Mouse (Mus musculus) ES-E14 (cell line): ENCODE results near the gene H2-Q2. TPM values are rescaled to one million over a fixed set of nuclear protein-coding genes. Genes with fewer than 3 reads are reported as not detected.
A peak's percentile ranks its signal among the peaks of the same experiment; 100 is the strongest.

Source experiments
- DNase-seq: peaks from one replicate; pipeline ENCODE4 v3.0.0-alpha.2; 2013; ENCODE audit warnings: low read depth, low spot score
- H3K27ac ChIP-seq: 2 replicates; pipeline ENCODE4 v1.5.1; 2012; ENCODE audit warnings: low read depth, mild to moderate bottlenecking, low read length, moderate library complexity, mixed read lengths; ENCODE audit not compliant: poor library complexity, insufficient read depth, severe bottlenecking
- H3K36me3 ChIP-seq: 2 replicates; pipeline ENCODE4 v1.6.1; 2012; ENCODE audit warnings: mild to moderate bottlenecking, low read length, moderate library complexity, mixed read lengths; ENCODE audit not compliant: control insufficient read depth, poor library complexity, insufficient read depth, severe bottlenecking
- H3K4me1 ChIP-seq, 2 experiments: fragments of 150-350 bp in 1 of 2; sonication (generic) in 1 of 2; 2 replicates each; pipeline ENCODE4 v1.6.1; 2012; ENCODE audit warnings: low read length in 2 of 2, mild to moderate bottlenecking in 1 of 2, mixed read lengths in 1 of 2; ENCODE audit not compliant: control insufficient read depth in 2 of 2, insufficient read depth in 2 of 2, poor library complexity in 1 of 2
- H3K4me3 ChIP-seq, 2 experiments: fragments of 150-350 bp in 1 of 2; sonication (generic) in 1 of 2; 2 replicates each; pipeline ENCODE4 v1.5.1; 2012; ENCODE audit warnings: low read length in 2 of 2, low read depth in 1 of 2, mild to moderate bottlenecking in 1 of 2, mixed read lengths in 1 of 2; ENCODE audit not compliant: insufficient read depth in 1 of 2, poor library complexity in 1 of 2, severe bottlenecking in 1 of 2
- H3K9ac ChIP-seq: 2 replicates; pipeline ENCODE4 v1.6.1; 2012; ENCODE audit warnings: low read depth, mild to moderate bottlenecking, low read length, mixed read lengths; ENCODE audit not compliant: poor library complexity, insufficient read depth, severe bottlenecking
- H3K9me3 ChIP-seq: fragments of 150-350 bp; sonication (generic); 2 replicates; pipeline ENCODE4 v1.6.1; 2012; ENCODE audit warnings: low read depth, mild to moderate bottlenecking, low read length; ENCODE audit not compliant: control insufficient read depth, insufficient read depth
- CHD2 ChIP-seq: IDR thresholded peaks from 2 replicates; pipeline ENCODE4 v1.6.1; 2014; ENCODE audit warnings: mild to moderate bottlenecking, low read depth, low read length, inconsistent platforms
- HCFC1 ChIP-seq: IDR thresholded peaks from 2 replicates; pipeline ENCODE4 v1.6.1; 2012; ENCODE audit warnings: low read length, inconsistent platforms, borderline replicate concordance; ENCODE audit not compliant: insufficient read depth
- MAFK ChIP-seq: IDR thresholded peaks from 2 replicates; pipeline ENCODE4 v1.6.1; 2014; ENCODE audit warnings: mild to moderate bottlenecking, low read depth, low read length, inconsistent platforms; ENCODE audit not compliant: insufficient read depth
- ZC3H11A ChIP-seq: IDR thresholded peaks from 2 replicates; pipeline ENCODE4 v1.6.1; 2012; ENCODE audit warnings: low read depth, mild to moderate bottlenecking, inconsistent platforms, low read length, borderline replicate concordance
- ZNF384 ChIP-seq: IDR thresholded peaks from 2 replicates; pipeline ENCODE4 v1.6.1; 2012; ENCODE audit warnings: low read depth, low read length, inconsistent platforms
- in situ Hi-C, 2 experiments: fragments of 600-800 bp; cut with MboI; formaldehyde crosslinking; loops; one replicate each; pipeline ENCODE4 v1.15.1; 2025; ENCODE audit warnings: low sequenced_read_pairs in 2 of 2, inconsistent platforms in 1 of 2; ENCODE audit not compliant: unreplicated experiment in 2 of 2
- total RNA-seq: library from RNA; depleted of rRNA; stranded (reverse); fragments of 300-350 nt; gene quantifications from 2 replicates; pipeline ENCODE4 v1.2.3, GENCODE M21; 2012

Gene H2-Q2
- total RNA-seq, 1 experiment: 0.67 TPM

GRCm38 (mm10) chr17:35354071-35354470 lies 12.0 kb downstream of the H2-Q2 start:
- H3K9me3 ChIP-seq: no peaks in the 10 kb centered on the region
- H3K36me3 ChIP-seq: no peaks in the 10 kb centered on the region
- no peak overlapping the region for H3K9ac ChIP-seq
- in situ Hi-C loops: no loop called here
- peaks cover 0 to 16% of the 10 kb centered on the region in 2 experiments; a peak in 2 of 4 replicates for H3K4me1 ChIP-seq
- no peak overlapping the region for H3K4me3 ChIP-seq
- TF ChIP-seq ZNF384: no peak
- TF ChIP-seq CHD2: no peak
- TF ChIP-seq ZC3H11A: no peak
- no peak for TF ChIP-seq HCFC1
- TF ChIP-seq MAFK: no peak
- DNase-seq: no peak
- no peak overlapping the region for H3K27ac ChIP-seq

DNA sequence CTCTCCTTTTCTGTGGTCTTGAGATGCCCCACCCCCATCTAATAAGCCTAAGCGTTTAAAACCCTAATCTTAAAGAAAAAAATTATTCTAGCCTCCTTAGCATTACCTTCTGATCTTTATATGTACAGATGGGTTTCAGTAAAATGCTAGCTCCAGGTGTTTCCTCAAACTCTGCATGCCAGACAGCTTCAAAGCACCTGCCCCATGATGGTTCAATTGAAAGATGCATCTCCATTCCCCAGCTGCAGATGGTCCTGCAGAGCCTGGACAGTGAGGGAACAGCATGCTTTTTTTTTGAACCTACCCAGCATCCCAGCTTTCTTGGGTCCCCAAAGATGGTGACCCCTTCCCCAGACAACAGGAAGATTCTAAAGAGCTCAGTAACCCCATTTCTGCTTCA lies 15.0 kb downstream of the H2-Q2 start:
- DNase-seq: no peak
- no peaks in the 10 kb centered on the region for H3K9me3 ChIP-seq
- in situ Hi-C loops: no loop called here
- no peaks in the 10 kb centered on the region for H3K36me3 ChIP-seq
- no peak overlapping the region for H3K9ac ChIP-seq
- no peak overlapping the region for H3K4me3 ChIP-seq
- no peak overlapping the region for H3K27ac ChIP-seq
- H3K4me1 ChIP-seq: no peaks in the 10 kb centered on the region; a peak in 1 of 4 replicates
- no peak for TF ChIP-seq CHD2
- no peak for TF ChIP-seq HCFC1
- TF ChIP-seq ZC3H11A: no peak
- no peak for TF ChIP-seq ZNF384
- no peak for TF ChIP-seq MAFK

- TF ChIP-seq MAFK: no peak
- TF ChIP-seq ZNF384: no peak
- no peak for TF ChIP-seq CHD2
- TF ChIP-seq HCFC1: no peak
- no peak for TF ChIP-seq ZC3H11A
- H3K27ac ChIP-seq: no peak overlapping the region
- no peak for DNase-seq
- H3K9me3 ChIP-seq: 0 out of 2 replicates have a peak, but pooled peaks cover 4% of the 10 kb centered on the region
- H3K4me3 ChIP-seq: peak overlapping the region; percentile 66 to 67
- in situ Hi-C loops: no loop called here
- no peaks in the 10 kb centered on the region; a peak in 1 of 4 replicates for H3K4me1 ChIP-seq
- no peaks in the 10 kb centered on the region for H3K36me3 ChIP-seq
- peak overlapping the region; percentile 24 for H3K9ac ChIP-seq
Observed at GRCm38 (mm10) chr17:35358763-35359469, 16.9 kb downstream of the H2-Q2 start.

- Histone ChIP-seq H3K36me3 (no peaks in the 10 kb centered on the region), H3K9me3 (0 out of 2 replicates have a peak, but pooled peaks cover 4% of the 10 kb centered on the region), H3K27ac (no peak overlapping the region), H3K4me3 (peak overlapping the region; percentile 66 to 67), H3K4me1 (no peaks in the 10 kb centered on the region; a peak in 1 of 4 replicates), H3K9ac (peak overlapping the region; percentile 24; the same call in 1 of the 2 replicates)
- in situ Hi-C loops: no loop called here
- peak; percentile 15 for DNase-seq
- no peak for TF ChIP-seq ZNF384
- no peak for TF ChIP-seq CHD2
- TF ChIP-seq MAFK: no peak
- TF ChIP-seq HCFC1: no peak
- no peak for TF ChIP-seq ZC3H11A
Observed at GRCm38 (mm10) chr17:35359470-35359862, 17.4 kb downstream of the H2-Q2 start.

- DNase-seq: no peak
- no peak within 1 kb of the TSS for H3K27ac ChIP-seq
- in situ Hi-C loops: no loop called here
- no peaks in the 10 kb centered on the region for H3K4me1 ChIP-seq
- H3K36me3 ChIP-seq: no peaks in the 10 kb centered on the region; the same call in 1 of the 2 replicates
- H3K9me3 ChIP-seq: peaks cover 2% of the 10 kb centered on the region; the same call in 1 of the 2 replicates
- peak within 1 kb of the TSS; percentile 78 for H3K9ac ChIP-seq
- peak; percentile 93 for TF ChIP-seq CHD2
- TF ChIP-seq ZNF384: no peak
- H3K4me3 ChIP-seq: peak within 1 kb of the TSS; percentile 71 to 78
Observed at GRCm38 (mm10) chr17:35379369-35379728, 37.3 kb downstream of the H2-Q2 start, which contains the start of gene H2-Q4. TSS of gene H2-Q4 (plus strand) at chr17:35379617.
